ENCODE assay signal across 8 mouse cellular contexts in the genomic region with DNA sequence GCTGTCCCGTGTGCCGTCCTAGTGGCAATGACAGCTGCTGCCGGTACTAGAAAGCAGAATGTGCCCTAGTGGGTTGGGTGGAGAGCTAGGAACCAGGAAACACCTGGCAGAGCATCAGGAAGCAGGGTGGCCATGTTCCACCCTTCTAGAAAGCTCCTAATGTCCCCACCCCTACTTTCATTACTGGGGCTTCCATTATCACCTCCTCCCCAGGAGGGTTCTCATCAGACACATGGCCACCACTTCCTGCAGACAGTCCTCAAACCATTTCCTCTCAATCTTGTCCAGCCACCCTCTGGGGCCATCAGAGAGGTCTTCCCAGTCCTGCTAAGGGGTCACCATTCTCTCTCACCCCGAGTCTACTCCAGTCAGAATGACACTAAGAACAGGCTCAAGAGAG. TPM values are rescaled to one million over a fixed set of nuclear protein-coding genes. Genes with fewer than 3 reads are reported as not detected.
DNase-seq lines count a peak whose midpoint lies in the region; ATAC-seq and TF ChIP-seq lines count a peak whose summit lies in the region.

No protein-coding gene starts in this region.

- 0 out of 2 replicates have a peak overlapping the region, but pooled peaks have one; percentile 89 for H3K27ac ChIP-seq in kidney, postnatal 0 days
- H3K27ac ChIP-seq in cortical plate, adult 2 months (ENCODE audit: insufficient read depth, low read length): peak overlapping the region; percentile 83; the same call in 1 of the 2 replicates
- H3K27ac ChIP-seq in hindbrain, embryonic 16.5 days (ENCODE audit: low read depth, low read length): no peak overlapping the region

- no peak for TF ChIP-seq CTCF in kidney, postnatal 0 days (IDR thresholded peaks at IDR 0.05; ENCODE audit: low read depth)
- TF ChIP-seq CTCF in cortical plate, adult 2 months (IDR thresholded peaks at IDR 0.05; ENCODE audit: extremely low read depth, insufficient read depth, low read length): no peak

- DNase-seq in kidney, postnatal 0 days (ENCODE audit: low spot score): no peak
- DNase-seq in kidney, adult 11 months: no peak
- DNase-seq in urinary bladder, postnatal 4 days (ENCODE audit: low spot score in 2 of 2): no peak
- no peak for DNase-seq in adrenal gland, adult 18-20 months (ENCODE audit: low spot score in 2 of 2)
- no peak for DNase-seq in cerebellum, adult 9-10 months

- no peak overlapping the region for H3K9ac ChIP-seq in kidney, postnatal 0 days (ENCODE audit: low read depth, low read length)
- H3K9ac ChIP-seq in hindbrain, embryonic 16.5 days (ENCODE audit: low read depth, low read length): peak overlapping the region; percentile 94

- TF ChIP-seq POLR2A in cortical plate, adult 2 months (IDR thresholded peaks at IDR 0.05; ENCODE audit: extremely low read depth, insufficient read depth, low read length): no peak
- TF ChIP-seq POLR2A in myocyte (IDR thresholded peaks at IDR 0.05; ENCODE audit: insufficient read length, low read depth): no peak

- H3K4me3 ChIP-seq in kidney, postnatal 0 days (replicated peaks; ENCODE audit: low read depth, low read length): peak overlapping the region; percentile 75
- H3K4me3 ChIP-seq in cortical plate, adult 2 months (ENCODE audit: insufficient read depth, low read length): peak overlapping the region; percentile 76; the same call in 1 of the 2 replicates
- H3K4me3 ChIP-seq in hindbrain, embryonic 16.5 days (ENCODE audit: low read length): peak overlapping the region; percentile 87
- peak overlapping the region; percentile 78 for H3K4me3 ChIP-seq in myocyte

- no peak overlapping the region for H3ac ChIP-seq in myocyte (ENCODE audit: control insufficient read depth, insufficient read length)

- peak overlapping the region; percentile 83 for H3K4me2 ChIP-seq in kidney, postnatal 0 days (ENCODE audit: low read length)
- H3K4me2 ChIP-seq in hindbrain, embryonic 16.5 days (ENCODE audit: low read length): peak overlapping the region; percentile 96
- H3K4me2 ChIP-seq in myocyte (ENCODE audit: low read depth): peak overlapping the region; percentile 88

- peaks cover 34% of the 10 kb centered on the region for H3K79me2 ChIP-seq in myocyte (ENCODE audit: control insufficient read depth, insufficient read depth)

- no peak for ATAC-seq in kidney, postnatal 0 days (replicated peaks; ENCODE audit: low FRiP score, low read depth)
- no peak for ATAC-seq in hindbrain, embryonic 16.5 days

- H3K9me3 ChIP-seq in kidney, postnatal 0 days (replicated peaks; ENCODE audit: low read length): no peaks in the 10 kb centered on the region
- no peaks in the 10 kb centered on the region for H3K9me3 ChIP-seq in hindbrain, embryonic 16.5 days (ENCODE audit: control insufficient read depth, low read length)

- H3K4me1 ChIP-seq in kidney, postnatal 0 days (replicated peaks; ENCODE audit: insufficient read depth, low read length): peaks cover 29% of the 10 kb centered on the region
- peaks cover 6% of the 10 kb centered on the region for H3K4me1 ChIP-seq in cortical plate, adult 2 months (ENCODE audit: control insufficient read depth, insufficient read depth, low read length)
- H3K4me1 ChIP-seq in hindbrain, embryonic 16.5 days (ENCODE audit: control insufficient read depth, insufficient read depth, low read depth, low read length): peaks cover 47% of the 10 kb centered on the region

- 46% methylated on average over 4 of the region's 4 CpGs for WGBS in kidney, postnatal 0 days
- WGBS in hindbrain, embryonic 16.5 days: 53% methylated on average over 4 of the region's 4 CpGs

- H3K27me3 ChIP-seq in kidney, postnatal 0 days (ENCODE audit: insufficient read depth, low read length): no peaks in the 10 kb centered on the region
- no peaks in the 10 kb centered on the region for H3K27me3 ChIP-seq in hindbrain, embryonic 16.5 days (replicated peaks; ENCODE audit: control insufficient read depth, insufficient read depth, low read length)
- no peaks in the 10 kb centered on the region for H3K27me3 ChIP-seq in myocyte (ENCODE audit: control insufficient read depth, insufficient read depth, insufficient read length)

- peaks cover 26% of the 10 kb centered on the region for H3K36me3 ChIP-seq in kidney, postnatal 0 days (ENCODE audit: insufficient read depth, low read length)
- H3K36me3 ChIP-seq in hindbrain, embryonic 16.5 days (ENCODE audit: control insufficient read depth, insufficient read depth, low read length): peaks cover 15% of the 10 kb centered on the region
- H3K36me3 ChIP-seq in myocyte (ENCODE audit: control insufficient read depth, insufficient read depth): peaks cover 12% of the 10 kb centered on the region

TF ChIP-seq in myocyte, 11 proteins besides CTCF, POLR2A, EP300 and RAD21:
- peak in 1 of 3 experiments; percentile 1 for TF ChIP-seq MYOD1 (IDR thresholded peaks at IDR 0.05; ENCODE audit: control insufficient read depth in 1 of 3, insufficient read length in 2 of 3, low read depth in 2 of 3)
- no peak for TF ChIP-seq MAX (IDR thresholded peaks at IDR 0.05; ENCODE audit: low read depth)
- TF ChIP-seq TCF3 (IDR thresholded peaks at IDR 0.05; ENCODE audit: insufficient read length, low read depth): no peak
- no peak for TF ChIP-seq SRF (IDR thresholded peaks at IDR 0.05; ENCODE audit: control insufficient read depth, insufficient read length, low read depth)

RNA-seq across cellular contexts. Expression of a gene that starts 1.9 kb away (rescaled TPM):
- polyA plus RNA-seq in kidney, postnatal 0 days (2015; fragmentation: Nextera tagmentation; extraction: Ambion mirVana): 6.9 and 7.1 TPM in 2 replicates
- 112 and 117 TPM in 2 replicates for polyA plus RNA-seq in cortical plate, adult 2 months (2012; rRNA removed)
- 15.1 and 15.5 TPM in 2 replicates for polyA plus RNA-seq in hindbrain, embryonic 16.5 days (2015; fragmentation: Nextera tagmentation; extraction: Ambion mirVana)
- polyA plus RNA-seq in myocyte (2012; fragmentation: generic; extraction: Trizol): 20.9 TPM
- 10 to 100 TPM; 26.5 to 39.9 TPM for total RNA-seq in adrenal gland, adult 18-20 months (2021)

RNA-seq across cellular contexts. Expression of a gene that starts 37.1 kb away (rescaled TPM):
- 160 and 168 TPM in 2 replicates for polyA plus RNA-seq in kidney, postnatal 0 days (2015; fragmentation: Nextera tagmentation; extraction: Ambion mirVana)
- polyA plus RNA-seq in cortical plate, adult 2 months (2012; rRNA removed): 96.1 and 101 TPM in 2 replicates
- polyA plus RNA-seq in hindbrain, embryonic 16.5 days (2015; fragmentation: Nextera tagmentation; extraction: Ambion mirVana): 114 TPM in 2 replicates
- polyA plus RNA-seq in myocyte (2012; fragmentation: generic; extraction: Trizol): 400 TPM
- total RNA-seq in adrenal gland, adult 18-20 months (2021): 100 to 1,000 TPM; 150 to 153 TPM

RNA-seq across cellular contexts. Expression of a gene that starts 48.4 kb away (rescaled TPM):
- 1.7 and 2.0 TPM in 2 replicates for polyA plus RNA-seq in kidney, postnatal 0 days (2015; fragmentation: Nextera tagmentation; extraction: Ambion mirVana)
- polyA plus RNA-seq in cortical plate, adult 2 months (2012; rRNA removed): 2.4 and 2.6 TPM in 2 replicates
- polyA plus RNA-seq in hindbrain, embryonic 16.5 days (2015; fragmentation: Nextera tagmentation; extraction: Ambion mirVana): 1.1 and 1.2 TPM in 2 replicates
- polyA plus RNA-seq in myocyte (2012; fragmentation: generic; extraction: Trizol): 0.91 TPM
- total RNA-seq in adrenal gland, adult 18-20 months (2021): 10 to 100 TPM in 1 of 2 experiments, 1 to 10 TPM in 1; 7.8 to 13.9 TPM
